Comparison of ENCODE assay signal across 11 mouse cellular contexts in genomic region chr9:14596427-14596826, GRCm38 (mm10). TPM values are rescaled to one million over a fixed set of nuclear protein-coding genes. Genes with fewer than 3 reads are reported as not detected.
A peak's percentile ranks its signal among the peaks of the same experiment; 100 is the strongest.
DNase-seq lines count a peak whose midpoint lies in the region; ATAC-seq lines count a peak whose summit lies in the region.
"Had no signal": no experiment of that assay in that cellular context is flagged by ENCODE, and none has a peak within 500 bp of the region (broad histone marks: within the 10 kb centered on the region; RNA-seq: fewer than 3 reads in every experiment).

No protein-coding gene starts in this region.

- H3K4me2 ChIP-seq in heart, embryonic 16.5 days (ENCODE audit: low read depth, low read length) = peak overlapping the region; percentile 23; the same call in 1 of the 2 replicates
- H3K4me2 ChIP-seq in forebrain, embryonic 16.5 days (ENCODE audit: low read length) = no peak overlapping the region
- no peak overlapping the region for H3K4me2 ChIP-seq in intestine, embryonic 16.5 days (ENCODE audit: low read depth, low read length)

- peak overlapping the region; percentile 25; the same call in 1 of the 2 replicates for H3K9ac ChIP-seq in heart, embryonic 16.5 days (ENCODE audit: low read length)
- H3K9ac ChIP-seq in forebrain, embryonic 16.5 days (replicated peaks; ENCODE audit: low read depth, low read length) = no peak overlapping the region
- H3K9ac ChIP-seq in intestine, embryonic 16.5 days (ENCODE audit: low read depth, low read length) = no peak overlapping the region

- H3K9me3 ChIP-seq in heart, embryonic 16.5 days (replicated peaks; ENCODE audit: control insufficient read depth, low read length) = no peaks in the 10 kb centered on the region
- no peaks in the 10 kb centered on the region for H3K9me3 ChIP-seq in forebrain, embryonic 16.5 days (ENCODE audit: control insufficient read depth, low read length)
- H3K9me3 ChIP-seq in intestine, embryonic 16.5 days (ENCODE audit: control insufficient read depth, low read length) = no peaks in the 10 kb centered on the region

- no peak for DNase-seq in heart, postnatal 36 days
- DNase-seq in Muller cell, postnatal 12 days (ENCODE audit: inconsistent ontology term) = peak; percentile 87
- DNase-seq in left cerebral cortex, adult 9 months (ENCODE audit: low spot score in 2 of 2) = peak; percentile 49 to 70
- DNase-seq in cerebellum, postnatal 36 days = no peak
- no peak for DNase-seq in adrenal gland, adult 2 months
- DNase-seq: cerebellum, adult 8-10 months; kidney, postnatal 36 days had no signal

- H3K4me1 ChIP-seq in heart, embryonic 16.5 days (ENCODE audit: control insufficient read depth, insufficient read depth, low read length) = peaks cover 41% of the 10 kb centered on the region
- H3K4me1 ChIP-seq in forebrain, embryonic 16.5 days (replicated peaks; ENCODE audit: control insufficient read depth, insufficient read depth, low read length) = no peaks in the 10 kb centered on the region
- no peaks in the 10 kb centered on the region for H3K4me1 ChIP-seq in intestine, embryonic 16.5 days (ENCODE audit: control insufficient read depth, insufficient read depth, low read length)

- H3K27me3 ChIP-seq in heart, embryonic 16.5 days (ENCODE audit: control insufficient read depth, insufficient read depth, low read length) = no peaks in the 10 kb centered on the region
- no peaks in the 10 kb centered on the region for H3K27me3 ChIP-seq in forebrain, embryonic 16.5 days (replicated peaks; ENCODE audit: control insufficient read depth, insufficient read depth, low read length)
- no peaks in the 10 kb centered on the region for H3K27me3 ChIP-seq in intestine, embryonic 16.5 days (replicated peaks; ENCODE audit: control insufficient read depth, insufficient read depth, low read length)

- H3K27ac ChIP-seq in heart, embryonic 16.5 days (ENCODE audit: low read length) = peak overlapping the region; percentile 94
- no peak overlapping the region for H3K27ac ChIP-seq in forebrain, embryonic 16.5 days (ENCODE audit: low read length)
- no peak overlapping the region for H3K27ac ChIP-seq in intestine, embryonic 16.5 days (ENCODE audit: low read length)

- no peak overlapping the region for H3K4me3 ChIP-seq in heart, embryonic 16.5 days (ENCODE audit: low read length)
- no peak overlapping the region for H3K4me3 ChIP-seq in forebrain, embryonic 16.5 days (replicated peaks; ENCODE audit: low read length)
- no peak overlapping the region for H3K4me3 ChIP-seq in intestine, embryonic 16.5 days (ENCODE audit: low read length)

- WGBS in heart, embryonic 16.5 days = 54% methylated on average over 5 of the region's 5 CpGs
- 82% methylated on average over 5 of the region's 5 CpGs for WGBS in forebrain, embryonic 16.5 days
- WGBS in intestine, embryonic 16.5 days = 85% methylated on average over 5 of the region's 5 CpGs

- H3K36me3 ChIP-seq in heart, embryonic 16.5 days (ENCODE audit: control insufficient read depth, insufficient read depth) = peaks cover 27% of the 10 kb centered on the region
- H3K36me3 ChIP-seq in forebrain, embryonic 16.5 days (ENCODE audit: control insufficient read depth, insufficient read depth) = peaks cover 3% of the 10 kb centered on the region; the same call in 1 of the 2 replicates
- H3K36me3 ChIP-seq in intestine, embryonic 16.5 days (ENCODE audit: control insufficient read depth, insufficient read depth, low read length) = peaks cover 5% of the 10 kb centered on the region; the same call in 1 of the 2 replicates

- intact Hi-C loops in heart, postnatal 36 days (cut with DNase I) = no loop called here

- peak; percentile 86 for ATAC-seq in heart, embryonic 16.5 days (replicated peaks; ENCODE audit: extremely low read depth, insufficient read depth, low FRiP score)
- peak; percentile 90 for ATAC-seq in forebrain, embryonic 16.5 days
- ATAC-seq in intestine, embryonic 16.5 days = no peak

RNA-seq across cellular contexts. Expression of gene Amotl1, which starts 48.4 kb away (rescaled TPM):
- polyA plus RNA-seq in heart, embryonic 16.5 days (2015; fragmentation: Nextera tagmentation; extraction: Ambion mirVana) = 17.8 and 19.1 TPM in 2 replicates
- 10 to 100 TPM; 52.8 to 58.6 TPM for total RNA-seq in heart, postnatal 36 days (2021)
- 9.9 and 10.4 TPM in 2 replicates for polyA plus RNA-seq in forebrain, embryonic 16.5 days (2015; fragmentation: Nextera tagmentation; extraction: Ambion mirVana)
- 8.1 and 8.4 TPM in 2 replicates for polyA plus RNA-seq in intestine, embryonic 16.5 days (2015; fragmentation: Nextera tagmentation; extraction: Ambion mirVana)
- 10 to 100 TPM; 31.8 to 46.0 TPM for total RNA-seq in adrenal gland, adult 2 months (2021)
- 22.2 and 27.0 TPM in 2 replicates for polyA plus RNA-seq in adrenal gland, adult 2 months (2012; rRNA removed)
- total RNA-seq: megakaryocyte progenitor cell, adult 5-6 weeks had no signal

Comparison
In these comparisons a context has a peak if more than half of its experiments do, and no peak if none do; other contexts are left out.
1. DNase-seq: peak in Muller cell, postnatal 12 days (single experiment) and left cerebral cortex, adult 9 months (2 of 2); none in heart, postnatal 36 days (0 of 2), cerebellum, postnatal 36 days (0 of 2) and adrenal gland, adult 2 months (single experiment).